Mouse (Mus musculus) stomach, postnatal 0 days (tissue): ENCODE data around the gene Ccer2.

ENCODE experiments used
- CTCF ChIP-seq: IDR thresholded peaks from 2 replicates; pipeline ENCODE4 v1.5.1; 2016; ENCODE audit warnings: antibody characterized with exemption, low read depth, mild to moderate bottlenecking, moderate library complexity
- EP300 ChIP-seq: optimal IDR thresholded peaks from 2 replicates; pipeline ENCODE3; 2016; ENCODE audit warnings: antibody characterized with exemption

DNA sequence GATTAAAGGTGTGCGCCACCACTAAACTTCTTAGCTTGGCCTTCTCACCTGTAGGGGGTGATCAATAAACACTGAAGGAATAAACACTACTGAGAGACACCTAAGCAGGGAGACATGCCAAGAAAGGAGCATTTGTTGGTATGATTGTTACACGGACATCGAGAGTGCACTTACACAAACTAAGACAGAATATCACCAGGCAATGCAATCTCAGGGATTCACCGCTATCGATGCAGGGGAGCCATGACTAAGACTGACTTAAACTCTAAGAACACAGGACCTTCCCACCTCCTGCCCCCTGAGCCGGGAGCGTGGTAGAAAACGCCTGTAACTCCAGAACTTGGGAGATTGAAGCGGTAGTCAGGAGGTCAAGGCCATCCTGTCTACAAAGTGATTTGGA, 15.0 kb upstream of the Ccer2 start:
- TF ChIP-seq CTCF, result peak; percentile 27
- TF ChIP-seq EP300, result no peak
